Mouse (Mus musculus) thymus, adult 18-20 months (tissue): ENCODE measurements at regions not wholly inside any gene's neighbourhood (a gene's known extent, or its start where the extent isn't known, plus 50 kb on each side); places are given as distances from the start of the nearest gene placed in this dataset.

Experiments
- DNase-seq, 2 experiments: peaks; one replicate each; pipeline ENCODE4 v3.0.0; 2022; ENCODE audit warnings: mixed read lengths in 2 of 2

- DNase-seq, result no peak
These were observed 70.4 kb upstream of the Slc38a4 start for GRCm38 (mm10) chr15:97125836-97126822.

GRCm38 (mm10) chr15:97122263-97122662 lies 66.5 kb upstream of the Slc38a4 start:
- no peak for DNase-seq

GRCm38 (mm10) chr15:97112452-97113200 lies 56.9 kb upstream of the Slc38a4 start:
- DNase-seq, result no peak

GRCm38 (mm10) chr15:97111320-97112192 lies 55.8 kb upstream of the Slc38a4 start:
- no peak for DNase-seq

- no peak for DNase-seq
These were observed 52.0 kb upstream of the Slc38a4 start for GRCm38 (mm10) chr15:97107779-97108178.

GRCm38 (mm10) chr15:97106556-97106955 lies 50.8 kb upstream of the Slc38a4 start:
- DNase-seq, result no peak
